Mouse (Mus musculus) heart, embryonic 14.5 days (tissue): ENCODE measurements around the gene Masp1. TPM values are rescaled to one million over a fixed set of nuclear protein-coding genes. Genes with fewer than 3 reads are reported as not detected.

ENCODE experiments used
- ATAC-seq: fragments of 200-750 bp; cut with Nextera tagmentation; 2 replicates; pipeline ENCODE4 v1.8.0; 2017; ENCODE audit warnings: low read depth, moderate TSS enrichment; ENCODE audit not compliant: insufficient number of reproducible peaks, insufficient read depth, low FRiP score
- H3K27ac ChIP-seq, 2 experiments: fragments of 200-500 bp in 1 of 2; fragments of 300-500 bp in 1 of 2; sonication (generic) in 1 of 2; replicated peaks in 1 of 2; 2 replicates each; pipeline ENCODE4 v1.5.1; 2012 to 2014; ENCODE audit warnings: low read depth in 2 of 2, low read length in 2 of 2, control low read depth in 1 of 2, mild to moderate bottlenecking in 1 of 2, mixed read lengths in 1 of 2; ENCODE audit not compliant: control insufficient read depth in 1 of 2, insufficient read depth in 1 of 2
- H3K27me3 ChIP-seq: fragments of 300-500 bp; sonication (generic); 2 replicates; pipeline ENCODE4 v1.6.1; 2014; ENCODE audit warnings: mild to moderate bottlenecking, low read length, control low read depth; ENCODE audit not compliant: control insufficient read depth, insufficient read depth
- H3K36me3 ChIP-seq: fragments of 300-500 bp; sonication (generic); 2 replicates; pipeline ENCODE4 v1.6.1; 2014; ENCODE audit warnings: mild to moderate bottlenecking, control low read depth, low read length, mixed read lengths; ENCODE audit not compliant: control insufficient read depth, insufficient read depth
- H3K4me1 ChIP-seq, 2 experiments: fragments of 200-500 bp in 1 of 2; fragments of 300-500 bp in 1 of 2; sonication (generic) in 1 of 2; 2 replicates each; pipeline ENCODE4 v1.6.1; 2012 to 2014; ENCODE audit warnings: low read length in 2 of 2, control low read depth in 1 of 2, mixed read lengths in 1 of 2; ENCODE audit not compliant: control insufficient read depth in 2 of 2, insufficient read depth in 2 of 2
- H3K4me2 ChIP-seq: fragments of 300-500 bp; sonication (generic); 2 replicates; pipeline ENCODE4 v1.6.1; 2014; ENCODE audit warnings: mild to moderate bottlenecking, low read length
- H3K4me3 ChIP-seq, 2 experiments: fragments of 200-500 bp in 1 of 2; fragments of 300-500 bp in 1 of 2; sonication (generic) in 1 of 2; 2 replicates each; pipeline ENCODE4 v1.5.1; 2012 to 2014; ENCODE audit warnings: low read length in 2 of 2, mild to moderate bottlenecking in 2 of 2, control low read depth in 1 of 2, low read depth in 1 of 2, moderate library complexity in 1 of 2; ENCODE audit not compliant: control insufficient read depth in 1 of 2, insufficient read depth in 1 of 2
- H3K9ac ChIP-seq: fragments of 300-500 bp; sonication (generic); 2 replicates; pipeline ENCODE4 v1.6.1; 2014; ENCODE audit warnings: mild to moderate bottlenecking, low read length
- H3K9me3 ChIP-seq: fragments of 300-500 bp; sonication (generic); 2 replicates; pipeline ENCODE4 v1.6.1; 2016; ENCODE audit warnings: low read length, control low read depth; ENCODE audit not compliant: control insufficient read depth
- WGBS: fragments of 180-500 bp; shearing (Covaris S2); extraction: QIAGEN DNeasy Blood & Tissue Kit; methylation state at CpG from one replicate; pipeline ENCODE4 v1.1.7; 2014; 5-methylcytosine and 5-hydroxymethylcytosine counted together
- polyA plus RNA-seq: library from polyadenylated mRNA; unstranded; fragments of >200 nt; fragmentation: Nextera tagmentation; extraction: Ambion mirVana; gene quantifications from 2 replicates; pipeline ENCODE4 v1.2.1, GENCODE M21; 2014

The Masp1 gene
- polyA plus RNA-seq, 1 experiment from 2014 or later = 18.0 TPM

GRCm38 (mm10) chr16:23511166-23511935, 9.3 kb downstream of the Masp1 start:
- Histone ChIP-seq H3K4me1 (peaks cover 13 to 15% of the 10 kb centered on the region in 2 experiments), H3K9me3 (no peaks in the 10 kb centered on the region), H3K27me3 (no peaks in the 10 kb centered on the region), H3K9ac (no peak overlapping the region), H3K27ac (no peak overlapping the region), H3K36me3 (no peaks in the 10 kb centered on the region), H3K4me3 (no peak overlapping the region), H3K4me2 (no peak overlapping the region)
- 69% methylated on average over 4 of the region's 4 CpGs for WGBS
- no peak for ATAC-seq

GRCm38 (mm10) chr16:23505904-23506687, 14.5 kb downstream of the Masp1 start:
- H3K9me3 ChIP-seq = no peaks in the 10 kb centered on the region
- H3K4me2 ChIP-seq = no peak overlapping the region
- no peaks in the 10 kb centered on the region; the same call in 1 of the 2 replicates for H3K27me3 ChIP-seq
- ATAC-seq = no peak
- no peak overlapping the region for H3K4me3 ChIP-seq
- H3K4me1 ChIP-seq = peaks cover 24 to 35% of the 10 kb centered on the region in 2 experiments
- WGBS = 43% methylated on average over 11 of the region's 11 CpGs
- H3K27ac ChIP-seq = 0 out of 4 replicates have a peak overlapping the region, but pooled peaks have one; percentile 12 to 38
- no peaks in the 10 kb centered on the region for H3K36me3 ChIP-seq
- no peak overlapping the region for H3K9ac ChIP-seq

- WGBS = 73% methylated on average over 3 of the region's 3 CpGs
- Histone ChIP-seq H3K27me3 (no peaks in the 10 kb centered on the region; the same call in 1 of the 2 replicates), H3K27ac (no peak overlapping the region), H3K9ac (no peak overlapping the region), H3K36me3 (no peaks in the 10 kb centered on the region), H3K4me1 (peaks cover 28 to 49% of the 10 kb centered on the region in 2 experiments), H3K9me3 (no peaks in the 10 kb centered on the region), H3K4me2 (no peak overlapping the region), H3K4me3 (no peak overlapping the region)
- no peak for ATAC-seq
Observed at GRCm38 (mm10) chr16:23504320-23504744, 16.3 kb downstream of the Masp1 start.

GRCm38 (mm10) chr16:23503351-23503750, 17.3 kb downstream of the Masp1 start:
- Histone ChIP-seq H3K9me3 (no peaks in the 10 kb centered on the region), H3K36me3 (no peaks in the 10 kb centered on the region), H3K4me2 (no peak overlapping the region), H3K27me3 (no peaks in the 10 kb centered on the region; the same call in 1 of the 2 replicates), H3K4me1 (peaks cover 29 to 58% of the 10 kb centered on the region in 2 experiments), H3K4me3 (no peak overlapping the region), H3K9ac (no peak overlapping the region), H3K27ac (peak overlapping the region in 1 of 2 experiments; percentile 34; a peak in 1 of 4 replicates)
- no peak for ATAC-seq
- WGBS = 43% methylated on average over 4 of the region's 4 CpGs

GRCm38 (mm10) chr16:23502478-23502877, 18.1 kb downstream of the Masp1 start:
- ATAC-seq = no peak
- Histone ChIP-seq H3K27ac (no peak overlapping the region), H3K4me3 (no peak overlapping the region), H3K4me2 (no peak overlapping the region), H3K9me3 (no peaks in the 10 kb centered on the region), H3K4me1 (peaks cover 31 to 67% of the 10 kb centered on the region in 2 experiments), H3K36me3 (no peaks in the 10 kb centered on the region), H3K9ac (no peak overlapping the region), H3K27me3 (no peaks in the 10 kb centered on the region; the same call in 1 of the 2 replicates)
- WGBS = 65% methylated on average over 3 of the region's 3 CpGs

- Histone ChIP-seq H3K9me3 (no peaks in the 10 kb centered on the region), H3K4me1 (peaks cover 33 to 78% of the 10 kb centered on the region in 2 experiments), H3K36me3 (no peaks in the 10 kb centered on the region), H3K27ac (peak overlapping the region; percentile 81 to 82), H3K27me3 (no peaks in the 10 kb centered on the region; the same call in 1 of the 2 replicates), H3K4me3 (no peak overlapping the region), H3K9ac (no peak overlapping the region), H3K4me2 (no peak overlapping the region)
- ATAC-seq = no peak
- WGBS = 47% methylated on average over 2 of the region's 2 CpGs
Observed at GRCm38 (mm10) chr16:23501288-23501687, 19.3 kb downstream of the Masp1 start.

GRCm38 (mm10) chr16:23500558-23500957, 20.1 kb downstream of the Masp1 start:
- WGBS = 4% methylated on average over 5 of the region's 5 CpGs
- Histone ChIP-seq H3K9me3 (no peaks in the 10 kb centered on the region), H3K4me3 (no peak overlapping the region), H3K9ac (no peak overlapping the region), H3K27me3 (no peaks in the 10 kb centered on the region; the same call in 1 of the 2 replicates), H3K4me2 (no peak overlapping the region), H3K36me3 (no peaks in the 10 kb centered on the region), H3K4me1 (peaks cover 30 to 80% of the 10 kb centered on the region in 2 experiments), H3K27ac (peak overlapping the region; percentile 81 to 82; a peak in 3 of 4 replicates)
- no peak for ATAC-seq
